Mouse (Mus musculus) embryo, embryonic 10 days (tissue): ENCODE measurements around the gene Fam180a.
"Not testable (repeated sequence)": the region's sequence is repeated elsewhere in the genome, so short reads cannot be mapped to it uniquely, and the experiment has no call there.

Experiments used
- DNase-seq: peaks from one replicate; pipeline ENCODE4 v3.0.0-alpha.2; 2015; ENCODE audit warnings: low spot score

The Fam180a gene

GRCm38 (mm10) chr6:35326111-35326515, at the start of gene Fam180a:
Fam180a (minus strand) TSS chr6:35326141.
- no peak for DNase-seq

- DNase-seq: no peak
These were observed 48.1 kb upstream of the Fam180a start for GRCm38 (mm10) chr6:35374052-35374451.

- no peak for DNase-seq
These were observed 44.4 kb upstream of the Fam180a start for GRCm38 (mm10) chr6:35370356-35370755.

DNA sequence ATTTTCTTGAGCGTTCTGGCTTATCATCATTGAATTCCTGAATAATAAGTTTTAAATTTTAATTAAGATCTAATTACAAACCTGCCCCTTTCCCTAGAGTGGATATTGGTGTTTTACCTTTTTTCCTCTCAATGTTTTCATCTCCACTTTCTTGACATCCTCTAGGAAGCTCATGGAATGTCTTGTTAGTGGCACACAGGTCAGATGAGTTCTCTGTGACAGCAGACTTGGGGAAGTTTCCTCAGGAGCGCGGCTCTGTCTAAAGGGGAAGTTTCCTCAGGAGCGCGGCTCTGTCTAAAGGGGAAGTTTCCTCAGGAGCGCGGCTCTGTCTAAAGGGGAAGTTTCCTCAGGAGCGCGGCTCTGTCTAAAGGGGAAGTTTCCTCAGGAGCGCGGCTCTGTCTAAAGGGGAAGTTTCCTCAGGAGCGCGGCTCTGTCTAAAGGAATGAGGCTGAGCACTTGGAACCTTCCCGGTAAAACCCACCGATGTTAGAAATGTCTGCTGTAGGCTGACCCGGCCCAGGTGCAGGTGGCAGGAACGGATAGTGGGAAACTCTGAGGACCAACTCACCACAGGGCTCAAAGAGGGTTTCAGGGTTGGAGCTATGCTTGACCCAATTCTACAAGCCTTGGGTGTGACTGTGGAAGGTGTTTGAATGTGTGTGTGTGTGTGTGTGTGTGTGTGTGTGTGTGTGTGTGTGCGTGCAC, 43.8 kb upstream of the Fam180a start:
- not testable (repeated sequence) for DNase-seq

DNA sequence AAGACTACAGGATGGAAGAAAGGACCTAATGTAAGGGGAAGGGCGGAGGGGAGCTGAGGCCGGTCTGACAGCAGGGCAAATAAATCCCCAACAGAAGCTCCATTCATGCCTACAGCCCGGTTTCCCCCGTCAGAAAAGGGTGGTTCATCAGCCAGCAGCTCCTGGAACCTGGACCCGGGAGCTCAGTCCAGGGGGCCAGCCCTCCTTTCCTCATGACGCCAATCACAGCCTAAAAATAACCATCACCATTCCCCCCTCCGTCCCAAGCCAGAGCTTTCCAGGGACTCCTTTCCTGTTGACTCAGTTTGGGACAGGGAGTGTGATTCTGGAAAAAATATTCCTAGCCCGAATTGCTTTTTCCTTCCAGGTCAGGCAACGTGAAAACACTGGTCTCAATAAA, 36.7 kb upstream of the Fam180a start:
- DNase-seq: no peak

- DNase-seq: no peak
These were observed 29.4 kb upstream of the Fam180a start for GRCm38 (mm10) chr6:35355320-35355719.

DNA sequence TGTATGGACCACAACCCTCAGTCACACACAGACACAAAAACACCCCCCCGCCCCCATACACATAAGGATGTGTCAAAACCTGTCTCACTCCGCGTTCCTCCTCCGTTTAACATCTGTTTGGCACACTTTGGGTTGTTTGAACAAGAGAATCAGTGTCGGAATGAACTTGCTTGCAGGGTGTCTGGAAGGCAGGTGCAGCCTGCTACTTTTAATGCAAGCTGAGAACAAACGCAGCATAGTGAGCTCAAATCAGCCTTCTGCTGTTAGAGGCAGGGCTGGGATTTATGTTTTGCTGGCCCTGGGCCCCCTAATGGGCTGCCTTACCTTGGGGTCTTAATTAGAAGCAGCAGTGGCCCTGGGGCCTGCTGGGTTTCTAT, 28.7 kb upstream of the Fam180a start:
- peak; percentile 73 for DNase-seq

- DNase-seq: peak; percentile 40
These were observed 28.1 kb upstream of the Fam180a start for GRCm38 (mm10) chr6:35353846-35354621.

GRCm38 (mm10) chr6:35353416-35353815, 27.5 kb upstream of the Fam180a start:
- no peak for DNase-seq

GRCm38 (mm10) chr6:35352867-35353266, 26.9 kb upstream of the Fam180a start:
- no peak for DNase-seq

GRCm38 (mm10) chr6:35351826-35352225, 25.9 kb upstream of the Fam180a start:
- DNase-seq: no peak

GRCm38 (mm10) chr6:35349784-35350183, 23.8 kb upstream of the Fam180a start:
- DNase-seq: no peak

GRCm38 (mm10) chr6:35338640-35339039, 12.7 kb upstream of the Fam180a start:
- no peak for DNase-seq

- no peak for DNase-seq
These were observed 11.9 kb upstream of the Fam180a start for GRCm38 (mm10) chr6:35337836-35338235.

- DNase-seq: no peak
These were observed 9.5 kb upstream of the Fam180a start for GRCm38 (mm10) chr6:35335452-35335851.

DNA sequence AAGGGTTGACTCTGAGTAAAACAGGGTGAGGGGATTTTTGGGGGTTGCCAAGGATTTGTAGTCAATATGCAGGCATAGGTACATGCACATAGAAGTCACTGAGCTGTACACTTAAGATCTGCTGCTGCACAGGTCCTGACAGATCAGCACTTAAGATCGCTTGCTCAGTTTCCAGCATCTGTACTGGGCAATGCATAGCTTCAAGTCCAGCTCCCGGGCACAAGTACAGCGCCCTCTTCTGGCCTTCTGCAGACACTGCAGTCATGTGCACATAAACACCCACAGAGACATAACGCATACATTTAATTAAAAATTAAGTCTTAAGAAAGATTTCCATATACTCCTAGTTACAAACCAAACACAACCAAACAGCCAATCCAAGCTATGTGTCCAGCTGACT, 8.3 kb upstream of the Fam180a start:
- no peak for DNase-seq

DNA sequence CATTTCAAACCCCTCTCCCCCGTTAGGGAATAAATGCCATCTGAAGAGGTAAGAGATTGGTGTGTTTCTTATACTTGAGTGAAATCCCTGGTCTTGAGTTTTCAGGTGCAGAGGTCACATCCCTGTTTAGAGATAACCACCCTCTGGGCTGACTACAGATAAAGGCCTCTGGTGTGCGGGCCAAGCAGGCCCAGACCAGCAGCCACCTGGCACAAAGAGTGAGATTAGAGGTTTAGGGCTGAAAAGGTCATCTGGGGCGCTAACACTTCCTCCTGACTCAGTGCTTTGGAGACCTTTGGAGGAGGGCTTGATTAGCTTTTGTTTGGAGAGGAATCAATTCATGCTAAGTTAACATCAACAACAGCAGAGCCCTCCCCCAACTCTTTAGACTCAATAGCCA, 7.7 kb upstream of the Fam180a start:
- no peak for DNase-seq

DNA sequence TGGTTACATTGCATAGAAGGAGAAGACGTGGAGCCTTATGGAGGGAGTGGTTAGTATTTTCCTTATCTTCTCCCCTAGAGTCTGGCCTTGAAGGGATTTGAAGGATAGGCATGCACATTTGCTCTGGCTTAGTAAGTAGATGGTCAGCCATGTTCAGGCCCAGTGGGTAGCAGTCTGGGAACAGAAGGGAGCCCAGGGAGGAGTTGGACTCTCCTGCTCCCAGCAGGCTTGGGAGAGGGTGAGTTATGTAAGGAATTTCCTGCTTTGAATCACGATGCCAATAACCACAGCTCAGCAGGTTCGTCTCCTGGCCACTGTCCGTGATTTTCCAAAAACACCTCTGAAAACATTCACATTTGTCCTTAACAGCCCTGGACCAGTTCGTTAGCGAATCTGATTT, 4.9 kb upstream of the Fam180a start:
- no peak for DNase-seq

GRCm38 (mm10) chr6:35329956-35330355, 4.0 kb upstream of the Fam180a start:
- DNase-seq: peak; percentile 2

DNA sequence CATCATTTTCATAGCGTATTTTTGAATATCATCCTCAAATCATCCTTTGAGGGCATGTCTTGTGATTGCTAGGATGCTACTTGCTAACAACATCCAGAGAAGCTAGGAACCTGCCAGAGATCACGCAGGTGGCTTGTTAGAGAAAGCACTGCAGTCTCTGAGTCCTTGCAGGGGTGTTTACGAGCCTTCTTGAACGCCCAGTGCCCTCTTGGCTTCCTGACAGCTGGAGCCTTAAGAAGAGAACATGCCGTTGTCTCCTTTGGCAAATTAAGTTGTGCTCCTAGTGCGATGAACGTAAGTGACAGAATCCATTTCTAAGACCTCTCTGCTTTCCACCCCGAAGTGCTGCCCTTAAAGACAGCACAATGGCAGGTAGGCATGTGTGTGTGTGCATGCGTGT, 1.6 kb downstream of the Fam180a start:
- no peak for DNase-seq

DNA sequence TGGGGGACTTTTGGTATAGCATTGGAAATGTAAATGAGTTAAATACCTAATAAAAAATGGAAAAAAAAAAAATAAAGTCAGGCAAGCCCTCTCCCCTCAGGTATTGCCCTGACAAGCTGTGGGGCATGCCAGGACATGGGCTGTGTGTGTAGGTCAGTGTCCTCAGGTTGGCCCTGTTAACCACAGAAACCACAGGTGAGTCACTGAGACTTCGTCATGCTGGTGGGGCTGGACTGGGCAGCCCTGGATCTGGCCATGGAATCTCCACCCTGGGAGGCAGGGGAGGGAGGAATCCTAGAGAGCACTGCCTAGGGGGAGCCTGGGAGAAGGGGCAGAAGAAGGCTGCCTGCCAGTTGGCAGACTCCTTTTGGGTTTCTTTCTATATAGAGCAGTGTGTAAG, 2.9 kb downstream of the Fam180a start:
- DNase-seq: no peak

DNA sequence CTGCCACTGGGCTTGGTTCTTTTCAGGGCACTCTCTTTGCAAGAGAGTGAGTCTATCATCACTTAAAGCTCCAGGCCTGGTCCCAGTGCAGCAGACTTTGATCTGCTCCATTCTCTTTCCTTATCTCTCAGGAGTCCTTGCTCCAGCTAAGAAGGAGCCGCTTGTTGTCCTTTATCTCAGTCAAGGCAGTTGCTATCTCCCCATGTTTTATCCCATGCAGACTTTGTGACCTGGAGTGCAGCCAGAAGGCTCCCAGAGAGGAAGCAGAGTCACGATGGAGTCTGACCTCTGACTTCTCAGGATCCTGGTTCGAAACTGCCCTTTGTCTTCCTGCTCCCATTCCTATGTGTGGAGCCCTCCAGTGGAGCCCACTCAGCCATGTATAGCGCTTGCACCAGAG, 4.8 kb downstream of the Fam180a start:
- DNase-seq: no peak

DNA sequence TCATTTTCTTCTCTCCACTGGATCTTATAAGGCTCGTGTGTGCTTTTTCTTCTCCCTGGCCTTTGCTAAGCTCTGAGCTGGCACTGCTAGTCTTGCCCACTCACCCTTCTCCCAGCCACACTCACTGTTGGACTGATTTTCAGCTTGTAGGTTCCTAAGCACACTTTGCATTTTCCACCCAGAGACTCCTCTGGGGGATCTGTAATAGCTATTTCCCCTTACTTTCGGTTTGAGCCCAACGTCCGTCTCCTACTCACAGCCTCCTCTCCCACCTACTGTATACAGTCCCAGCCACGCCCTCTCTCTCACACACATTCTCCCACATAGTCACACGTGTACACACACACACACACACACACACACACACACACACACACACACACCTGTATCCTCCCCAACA, 6.1 kb downstream of the Fam180a start:
- no peak for DNase-seq

- no peak for DNase-seq
These were observed 12.4 kb downstream of the Fam180a start for GRCm38 (mm10) chr6:35313520-35313919.
